Mouse (Mus musculus) CD4-positive, CD25-positive, alpha-beta regulatory T cell, adult 9 weeks (primary cell): ENCODE results near the gene Xrcc5. TPM values are rescaled to one million over a fixed set of nuclear protein-coding genes. Genes with fewer than 3 reads are reported as not detected.

Source experiments
- polyA plus RNA-seq: library from polyadenylated mRNA; unstranded; fragments of 100-300 nt; shearing (Covaris generic); gene quantifications from one replicate; pipeline ENCODE4 v1.2.1, GENCODE M21; 2017

Xrcc5 gene
- polyA plus RNA-seq: 42.3 TPM

GRCm38 (mm10) chr1:72307317-72307798 lies at the start of gene Xrcc5:
TSS of gene Xrcc5 (plus strand) at chr1:72307421.

GRCm38 (mm10) chr1:72283992-72284485 lies 23.2 kb upstream of the Xrcc5 start, which contains the start of the genes Pecr and Tmem169:
TSS of gene Pecr (minus strand) at chr1:72284314.
TSS of gene Tmem169 (plus strand) at chr1:72284369.

Other genes with a start within 250 kb of the Xrcc5 start
- not detected for gene Mreg, start 95.1 kb upstream of the Xrcc5 start, polyA plus RNA-seq
- 7.7 TPM for gene Pecr, start 23.1 kb upstream of the Xrcc5 start, polyA plus RNA-seq
- not detected for gene Tmem169, start 23.1 kb upstream of the Xrcc5 start, polyA plus RNA-seq
- not detected for gene March4, start 229.5 kb downstream of the Xrcc5 start, polyA plus RNA-seq